Mouse (Mus musculus): ENCODE measurements at regions not wholly inside any gene's neighbourhood (a gene's known extent, or its start where the extent isn't known, plus 50 kb on each side); places are given as distances from the start of the nearest gene placed in this dataset.

DNA sequence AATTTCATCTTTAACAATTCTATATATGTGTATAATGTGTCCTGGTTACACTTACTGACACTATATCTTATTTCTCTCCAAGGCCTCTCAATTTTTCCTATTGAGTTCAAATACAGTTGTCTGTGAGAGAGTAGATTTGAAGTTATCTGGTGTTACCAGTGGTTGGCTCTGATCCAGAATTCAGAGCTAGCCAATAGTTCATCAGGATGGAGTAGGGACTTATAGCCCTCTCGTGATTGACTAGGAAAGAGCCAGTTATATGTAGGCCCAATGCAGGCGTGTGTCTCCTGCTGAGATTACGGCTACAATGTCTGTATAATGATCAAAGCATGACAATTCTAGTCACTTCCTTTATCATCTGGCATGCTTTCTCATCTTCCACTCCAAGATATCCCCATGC is 1241.0 kb upstream of the Zeb2 start:
- no peak for DNase-seq

DNA sequence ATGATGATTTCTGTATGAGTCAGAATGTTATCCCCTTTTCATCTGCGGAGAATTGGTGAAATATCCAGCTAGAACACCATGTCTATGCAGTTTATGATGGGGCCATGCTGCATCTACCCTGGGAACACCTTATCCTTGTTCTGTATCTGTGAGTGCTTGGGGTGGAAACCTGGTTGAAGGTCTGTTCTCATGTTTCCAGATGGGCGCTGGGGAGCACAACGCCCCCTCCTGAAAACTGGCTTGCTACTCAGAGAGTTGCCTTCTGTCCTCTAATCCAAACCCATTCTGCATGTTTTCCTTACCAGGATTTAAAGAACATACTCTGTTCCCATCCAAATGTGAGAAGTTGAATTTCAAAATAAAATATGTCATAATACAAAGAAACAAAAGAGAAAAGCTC is 1239.5 kb upstream of the Zeb2 start:
- DNase-seq, result no peak

DNA sequence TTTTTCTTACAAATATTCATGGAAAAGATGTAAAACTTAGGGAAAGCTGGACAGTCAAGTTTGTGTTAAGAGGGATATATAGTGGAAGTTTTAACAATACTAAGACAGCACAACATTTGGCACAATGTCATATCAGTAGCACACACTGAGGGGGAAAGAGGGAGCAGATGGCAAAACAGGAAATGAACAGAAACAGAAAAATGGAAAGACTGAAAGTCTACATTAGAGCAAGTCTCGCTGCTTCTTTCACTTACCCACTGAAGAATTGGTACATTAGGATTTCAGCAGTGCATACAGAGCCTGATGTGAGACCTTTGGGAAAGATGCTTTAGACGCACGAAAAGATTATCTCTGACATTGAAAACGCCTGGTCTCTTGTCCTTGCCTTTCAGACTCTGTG is 1223.5 kb upstream of the Zeb2 start:
- no peak for DNase-seq

DNA sequence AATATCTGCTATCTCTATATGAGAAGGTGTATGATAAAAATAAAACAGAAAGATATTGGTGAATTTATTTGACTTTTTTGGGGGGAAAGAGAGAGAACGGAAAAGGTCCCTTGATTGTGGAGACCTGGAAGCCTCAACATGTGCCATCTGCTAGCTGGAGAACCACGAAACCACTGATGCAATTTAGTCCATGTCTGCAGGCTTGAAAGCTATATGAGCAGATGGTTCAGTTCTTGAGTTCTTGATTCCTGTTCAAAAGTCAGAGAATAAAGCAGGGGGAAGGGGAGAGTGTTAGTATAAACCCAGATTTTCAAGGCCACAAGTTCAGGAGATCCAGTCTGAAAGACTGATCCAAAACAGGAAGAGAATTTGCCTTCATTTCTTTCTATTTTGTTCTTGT is 1199.5 kb upstream of the Zeb2 start:
- DNase-seq, result no peak

DNA sequence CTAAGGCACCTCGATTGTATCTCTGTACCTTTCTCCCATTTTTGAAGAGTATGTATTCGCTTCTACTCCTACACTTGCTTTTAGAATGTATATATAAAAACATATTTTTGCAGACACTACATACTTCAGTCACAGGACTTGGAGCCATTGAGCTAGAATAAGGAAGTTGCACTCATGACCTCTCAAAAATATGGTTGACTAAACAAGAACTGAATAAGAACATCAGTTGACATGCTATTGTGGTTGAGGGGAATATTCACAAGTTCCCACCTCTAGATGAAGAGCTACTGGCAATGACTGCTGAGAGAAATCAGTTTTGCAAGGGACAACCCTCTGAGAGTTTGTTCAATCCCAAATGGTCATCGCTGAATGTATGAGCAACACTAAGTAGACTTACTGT is 1198.0 kb upstream of the Zeb2 start:
- no peak for DNase-seq

DNA sequence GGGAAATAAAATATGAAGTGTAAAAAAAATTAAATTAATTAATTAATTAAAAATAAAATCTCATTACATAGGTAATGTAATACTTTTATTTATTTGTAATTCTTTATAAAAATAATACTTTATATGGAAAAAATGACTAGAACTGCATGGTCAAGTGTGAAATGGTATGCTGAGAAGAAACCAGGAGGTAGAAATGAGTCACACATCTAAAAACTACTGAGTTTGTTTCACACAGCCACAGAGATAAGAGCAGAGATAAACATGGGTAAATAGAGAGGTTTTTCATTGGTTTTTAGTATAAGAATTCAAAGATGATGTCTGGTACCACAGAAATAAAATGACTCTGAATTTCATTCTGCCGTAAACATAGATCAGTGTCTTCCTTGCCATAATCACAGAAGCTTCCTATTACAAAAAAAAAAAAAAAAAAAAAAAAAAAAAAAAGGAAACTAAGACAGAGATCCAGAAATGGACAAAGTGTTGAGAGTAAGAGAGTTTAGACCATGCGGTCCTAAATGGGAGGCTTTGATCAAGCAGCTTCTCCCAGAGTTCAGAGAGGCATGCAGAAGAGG is 1190.5 kb upstream of the Zeb2 start:
- no peak for DNase-seq

DNA sequence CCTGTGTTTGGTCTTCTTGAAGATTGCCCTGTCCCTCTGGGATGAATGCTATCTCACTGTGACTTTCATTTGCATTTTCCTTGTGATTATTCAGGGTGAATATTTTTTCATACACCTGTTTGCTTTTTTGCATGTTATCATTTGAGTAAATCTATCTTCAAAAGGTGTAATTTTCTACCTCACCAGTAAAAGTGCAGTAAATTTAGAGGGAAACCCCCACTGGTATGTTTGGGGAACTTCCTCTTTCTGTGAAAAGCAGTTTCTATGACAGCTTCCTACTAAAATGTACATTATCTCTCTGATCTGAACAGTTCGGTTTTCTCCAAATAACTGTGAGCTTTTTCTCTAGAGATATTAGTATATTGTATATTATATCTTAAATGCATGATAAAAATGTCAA is 1185.4 kb upstream of the Zeb2 start:
- no peak for DNase-seq

DNA sequence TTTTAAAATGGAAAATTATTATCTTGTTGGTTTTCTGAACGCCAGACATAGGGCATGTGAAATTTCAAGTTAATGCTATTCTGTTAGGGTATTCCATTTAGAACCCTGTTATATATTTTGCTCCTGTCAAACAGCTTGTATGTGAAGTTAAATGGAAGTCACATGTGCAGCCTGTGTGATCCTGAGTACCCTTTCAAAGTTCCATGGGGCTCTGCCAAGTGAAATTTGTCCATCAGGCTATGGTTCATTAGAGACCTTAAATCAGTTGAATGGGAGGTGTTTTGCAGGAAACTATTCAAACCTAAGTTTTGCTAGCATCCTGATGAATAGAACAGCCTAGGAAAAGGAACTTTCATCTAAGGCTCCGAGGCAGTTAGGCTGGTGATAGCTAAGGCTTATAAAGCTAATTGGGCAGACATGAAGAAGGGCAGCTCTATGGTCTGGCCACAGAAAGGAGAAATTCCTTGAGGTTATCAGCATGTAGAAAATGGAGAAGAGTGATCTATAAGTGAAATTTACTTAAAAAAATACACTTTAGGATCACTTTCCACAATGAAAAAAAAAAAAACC is 1180.2 kb upstream of the Zeb2 start:
- DNase-seq, result no peak

DNA sequence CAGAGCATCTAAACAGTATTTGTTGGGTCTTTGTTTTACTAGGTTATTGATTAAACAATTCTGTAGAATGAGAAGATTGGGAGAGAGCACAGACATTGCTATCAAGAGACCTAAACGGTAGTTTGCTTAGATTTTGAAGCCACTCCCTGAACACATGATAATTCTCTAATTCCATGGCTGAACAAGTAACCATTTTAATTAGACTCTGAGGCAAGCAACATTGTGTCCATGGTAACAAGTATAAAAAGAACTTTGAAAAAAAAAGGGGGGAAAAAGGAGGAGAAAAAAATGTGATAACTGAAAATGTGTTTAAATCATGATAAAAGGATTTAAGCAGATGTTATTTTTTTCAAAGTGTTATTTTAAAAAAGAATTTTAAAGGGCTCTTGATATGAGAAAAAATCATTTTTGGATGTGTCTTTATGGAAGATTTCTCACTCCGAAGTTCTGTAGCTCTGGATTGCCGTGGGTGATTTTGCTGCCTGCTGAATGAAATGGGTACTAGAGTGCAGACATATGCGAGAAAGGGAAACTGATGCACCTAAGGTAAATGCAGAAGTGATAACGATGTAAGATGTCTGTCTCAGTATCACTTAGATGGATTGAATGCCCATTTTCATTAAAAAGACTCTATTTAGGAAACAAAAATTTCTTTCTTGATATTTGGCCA is 1166.9 kb upstream of the Zeb2 start:
- DNase-seq, result no peak

DNA sequence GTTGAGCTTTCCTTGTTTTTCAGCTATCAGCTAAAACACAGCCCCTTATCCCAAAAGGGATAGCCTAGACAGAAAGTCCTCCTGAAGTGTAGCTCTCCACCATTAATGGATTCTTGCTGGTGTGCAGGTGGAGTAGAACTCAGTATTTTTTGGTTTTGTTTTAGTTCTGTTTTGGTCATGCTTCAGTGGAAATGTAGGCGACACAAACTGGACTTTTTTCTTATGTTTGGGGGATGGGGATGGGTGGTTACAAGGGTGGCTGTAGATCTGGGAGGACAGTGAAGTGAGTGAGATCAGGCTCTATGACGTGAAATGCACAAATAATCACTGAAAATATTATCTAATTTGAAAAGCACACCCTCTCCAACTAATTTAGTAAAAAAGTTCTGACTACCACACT is 1163.6 kb upstream of the Zeb2 start:
- no peak for DNase-seq

DNA sequence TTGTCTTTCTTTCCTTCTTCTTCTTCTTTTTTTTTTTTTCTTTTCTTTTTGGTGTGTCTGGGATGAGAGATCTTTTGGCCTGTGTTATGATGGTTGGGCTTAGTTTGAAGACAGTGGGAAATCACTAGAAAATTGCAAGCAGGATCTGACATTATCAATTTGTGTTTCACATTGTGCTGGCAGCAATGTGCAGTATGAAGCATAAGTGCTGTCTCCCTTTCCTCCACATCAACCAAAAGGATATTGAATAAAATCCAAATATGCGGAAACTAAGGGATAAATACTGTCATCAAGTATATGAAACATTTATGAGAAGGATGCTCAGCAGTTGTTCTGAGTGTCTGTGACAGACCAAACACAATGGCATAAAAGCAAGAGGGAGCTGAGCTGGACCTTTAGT is 1144.4 kb upstream of the Zeb2 start:
- no peak for DNase-seq

DNA sequence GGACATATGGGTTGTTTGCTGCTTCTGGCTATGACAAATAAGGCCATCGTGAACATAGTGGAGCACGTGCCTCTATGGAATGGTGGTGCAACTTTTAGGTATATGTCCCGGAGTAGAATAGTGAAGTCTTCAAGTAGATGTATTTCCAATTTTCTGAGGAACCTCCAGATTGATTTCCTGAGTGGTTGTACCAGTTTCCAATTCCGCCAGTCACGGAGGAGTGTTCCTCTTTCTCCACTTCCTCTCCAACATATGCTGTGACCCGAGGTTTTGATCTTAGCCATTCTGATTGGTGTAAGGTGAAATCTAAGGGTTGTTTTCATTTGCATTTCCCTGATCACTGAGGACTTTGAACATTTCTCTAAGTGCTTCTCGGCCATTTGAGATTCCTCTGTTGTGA is 1134.4 kb upstream of the Zeb2 start:
- DNase-seq, result no peak

DNA sequence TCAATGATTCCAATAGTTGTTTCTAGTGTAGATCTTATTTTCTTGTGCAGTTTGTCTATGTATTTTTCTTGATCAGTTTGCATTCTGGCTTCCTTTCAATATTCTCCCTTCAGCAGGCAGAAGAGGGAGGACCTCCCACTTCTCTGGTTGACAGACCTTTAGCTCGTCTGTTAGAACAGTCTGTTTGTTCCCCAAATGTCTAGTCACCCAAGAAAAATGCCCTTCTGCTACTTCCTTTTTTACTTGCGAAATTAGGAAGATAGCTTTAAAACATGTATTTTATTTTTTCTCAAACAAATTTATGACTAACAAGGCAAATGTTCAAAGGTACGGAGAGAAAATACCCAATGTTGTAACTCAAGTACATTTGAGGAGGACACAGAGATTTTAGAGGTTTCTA is 1128.5 kb upstream of the Zeb2 start:
- no peak for DNase-seq

DNA sequence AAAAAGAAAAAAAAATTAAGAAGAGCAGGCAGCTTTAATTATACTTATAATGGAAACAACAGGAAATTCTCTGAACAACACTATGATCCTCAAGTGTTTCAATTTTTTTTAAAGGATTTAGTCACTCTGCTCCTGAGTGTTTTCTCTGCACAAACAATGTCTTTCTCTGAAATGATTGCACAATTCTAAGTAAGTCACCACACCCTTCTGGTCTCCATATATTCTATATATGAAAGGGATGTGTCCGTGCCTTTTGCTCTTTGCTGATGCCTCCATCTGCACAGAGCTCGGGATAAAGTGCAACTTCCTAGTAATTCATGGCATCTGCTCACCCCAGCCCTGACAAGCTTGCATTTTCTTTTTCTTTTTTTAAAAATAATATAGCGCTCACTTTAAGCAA is 1127.5 kb upstream of the Zeb2 start:
- no peak for DNase-seq

DNA sequence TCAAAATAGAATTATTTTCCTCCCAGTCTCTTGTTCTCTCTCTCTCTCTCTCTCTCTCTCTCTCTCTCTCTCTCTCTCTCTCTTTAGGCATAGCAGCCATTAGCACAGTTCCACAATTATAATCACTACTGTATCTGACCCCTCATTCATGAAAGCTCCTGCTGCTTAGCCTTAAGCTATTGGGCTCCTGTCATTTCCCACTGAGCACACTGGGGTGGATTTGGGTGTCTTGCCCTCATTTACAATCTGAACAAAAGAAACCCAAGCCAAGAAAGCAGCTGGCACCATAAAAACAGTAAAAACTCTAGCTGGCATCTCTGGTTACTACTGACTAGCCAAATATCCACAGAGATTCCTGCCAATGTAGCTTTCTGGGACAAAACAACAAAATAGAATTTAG is 1125.6 kb upstream of the Zeb2 start:
- no peak for DNase-seq

DNA sequence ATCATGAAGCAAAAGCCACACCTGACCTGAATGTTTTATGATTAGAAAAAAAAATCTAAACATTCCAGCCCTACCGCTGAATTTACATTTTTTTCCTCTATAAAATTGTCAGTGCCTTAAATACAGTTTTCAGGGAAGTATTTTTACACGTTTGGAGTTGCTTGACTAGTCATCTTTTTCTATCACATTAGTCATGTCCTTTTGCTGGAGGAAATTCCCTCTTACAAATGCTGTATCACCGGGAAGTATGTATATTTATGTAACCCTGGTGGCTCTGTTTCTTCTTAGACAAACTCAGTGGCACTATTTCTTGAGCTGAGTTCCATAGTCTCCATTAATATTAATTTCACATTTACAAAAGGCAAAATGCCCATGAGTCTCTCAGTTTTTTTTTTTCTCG is 1122.7 kb upstream of the Zeb2 start:
- DNase-seq, result no peak

DNA sequence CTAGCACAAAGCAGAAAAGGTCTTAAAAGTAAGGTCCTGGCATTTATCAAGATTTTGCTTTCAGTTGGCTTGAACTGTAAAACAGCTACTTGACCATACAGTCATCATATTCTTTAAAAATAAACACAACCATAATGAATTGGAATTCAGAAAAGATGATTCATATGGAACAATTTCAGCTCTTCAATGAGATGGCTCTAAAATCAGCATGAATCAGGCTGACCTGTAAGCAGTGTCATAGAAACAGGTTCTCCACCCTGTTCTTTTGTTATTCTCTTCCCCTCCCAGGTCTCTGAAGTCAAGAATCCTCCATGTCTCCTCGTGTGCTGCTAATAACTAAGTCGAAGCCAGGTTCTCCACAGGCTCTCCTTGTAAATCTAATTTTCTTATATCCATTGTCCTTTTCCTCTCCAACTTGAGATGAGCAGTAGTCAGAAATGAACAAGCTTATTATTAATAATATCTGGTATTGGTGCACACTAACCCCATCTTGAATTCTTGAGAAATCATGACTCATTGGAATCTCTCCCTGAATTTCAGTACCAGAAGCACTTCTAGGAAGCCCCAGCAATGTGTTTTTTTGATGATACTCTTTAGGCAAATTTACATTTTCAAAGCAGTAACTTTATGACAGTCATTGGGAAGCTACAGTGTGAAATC is 1113.7 kb upstream of the Zeb2 start:
- no peak for DNase-seq

DNA sequence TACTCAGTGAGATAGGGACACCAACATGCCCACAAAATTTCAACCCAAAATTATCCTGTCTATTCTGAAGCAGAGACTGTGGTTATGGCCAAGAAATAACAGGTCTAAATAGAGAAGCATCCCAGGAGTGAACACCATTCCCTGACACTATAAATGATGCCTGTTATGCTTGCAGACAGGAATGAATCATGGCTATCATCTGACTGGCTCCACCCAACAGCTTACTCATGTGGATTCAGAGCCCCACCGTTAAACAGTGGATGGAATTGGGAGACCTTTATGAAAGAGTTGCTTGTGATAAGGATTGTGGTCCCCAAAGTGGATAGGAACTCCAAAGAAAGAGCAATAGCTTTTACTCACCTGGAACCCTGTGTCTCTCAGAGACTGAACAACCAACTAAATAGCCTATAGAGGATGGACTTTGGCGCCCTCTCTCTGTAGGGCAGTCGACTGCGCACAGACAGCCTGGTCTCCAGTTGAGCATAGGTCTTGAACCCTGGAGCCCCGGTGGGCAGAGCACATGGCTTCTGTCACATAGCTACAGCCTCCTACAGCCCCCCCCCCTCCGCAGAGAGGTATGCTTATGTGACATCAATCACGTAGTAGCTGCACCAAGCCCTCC is 1101.3 kb upstream of the Zeb2 start:
- no peak for DNase-seq

DNA sequence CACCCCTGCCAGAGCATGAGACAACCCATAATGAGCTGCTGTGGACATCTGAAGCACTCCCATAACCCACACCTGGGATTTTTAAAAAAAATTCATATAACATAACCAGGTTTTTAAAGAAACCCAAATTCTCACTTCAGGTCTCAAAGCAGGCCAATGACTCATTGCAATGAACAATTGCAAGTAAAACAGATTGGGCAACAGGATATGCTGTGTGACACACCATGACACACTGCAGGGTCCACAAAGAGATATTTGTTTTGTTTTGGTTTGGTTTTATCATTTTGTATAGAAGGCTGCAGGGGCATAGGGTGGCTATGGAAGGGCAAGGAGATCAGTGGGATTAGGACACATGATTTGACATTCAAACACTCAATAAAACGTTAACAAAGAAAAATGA is 1082.1 kb upstream of the Zeb2 start:
- no peak for DNase-seq

DNA sequence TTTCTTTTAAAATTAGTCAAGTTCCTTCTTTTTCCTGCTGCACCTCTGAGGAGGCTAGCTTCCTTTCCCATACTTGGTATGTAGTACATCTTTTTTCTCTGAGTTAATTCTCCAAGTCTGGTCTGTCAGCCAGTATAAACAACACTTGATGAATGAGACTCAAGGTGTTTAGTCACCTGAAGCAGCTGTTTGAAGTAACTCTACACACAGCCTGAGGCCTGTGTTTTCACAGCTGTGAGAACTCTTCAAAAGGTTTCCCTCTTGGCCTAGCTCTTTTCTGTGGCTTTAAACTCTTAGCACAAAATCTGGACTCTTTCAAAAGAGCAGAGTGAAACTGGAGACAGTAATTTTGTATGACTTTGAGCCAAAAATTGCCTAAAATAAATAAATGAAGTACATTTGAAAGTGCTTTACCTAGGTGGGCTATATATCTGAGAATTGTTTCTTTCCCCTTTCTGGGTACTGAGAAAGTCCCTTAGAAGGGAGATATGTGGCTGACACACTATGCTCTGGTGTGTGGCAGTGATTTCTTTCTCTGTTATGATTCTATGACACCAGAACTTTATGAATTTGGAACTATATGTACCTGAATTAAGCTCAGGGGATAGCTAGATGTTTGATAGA is 1070.2 kb upstream of the Zeb2 start:
- DNase-seq, result no peak

DNA sequence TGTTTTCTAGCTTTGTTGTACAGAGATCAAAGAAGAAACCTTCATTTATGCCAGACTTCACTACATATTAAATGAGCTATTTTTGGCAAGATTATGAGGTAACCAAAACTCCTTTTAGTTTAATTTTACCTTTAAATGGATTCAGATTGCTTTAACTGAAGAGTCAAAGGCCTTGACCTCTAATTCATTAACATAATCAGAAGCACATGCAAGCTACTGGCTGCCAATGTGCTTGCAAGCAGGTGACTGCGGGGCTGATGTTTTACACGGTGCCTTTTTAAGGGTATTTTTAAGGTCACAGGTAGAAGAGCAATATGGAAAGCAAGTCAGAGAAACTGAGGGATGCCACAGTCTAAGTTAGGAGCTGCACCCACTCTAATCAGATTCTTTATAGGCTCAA is 1066.0 kb upstream of the Zeb2 start:
- no peak for DNase-seq

DNA sequence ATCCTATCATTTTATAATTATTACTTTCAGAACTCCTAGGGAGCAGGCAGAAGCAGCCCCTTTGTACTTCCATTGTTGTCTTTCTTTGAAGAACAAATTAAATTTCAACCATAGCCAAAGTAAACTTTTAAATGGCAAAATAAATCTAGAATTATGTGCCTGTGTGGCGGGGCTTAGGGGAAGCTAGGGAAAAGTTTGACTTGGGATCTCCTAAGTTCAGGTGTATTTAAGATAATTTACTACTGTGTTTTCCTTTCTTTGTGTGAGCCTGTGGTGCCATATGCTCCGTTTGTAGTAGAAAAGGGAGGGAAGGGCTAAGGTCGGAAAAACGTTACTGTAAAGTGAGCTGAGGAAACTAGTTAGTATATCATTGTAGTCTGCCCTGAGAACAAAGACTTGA is 1062.5 kb upstream of the Zeb2 start:
- DNase-seq, result no peak

DNA sequence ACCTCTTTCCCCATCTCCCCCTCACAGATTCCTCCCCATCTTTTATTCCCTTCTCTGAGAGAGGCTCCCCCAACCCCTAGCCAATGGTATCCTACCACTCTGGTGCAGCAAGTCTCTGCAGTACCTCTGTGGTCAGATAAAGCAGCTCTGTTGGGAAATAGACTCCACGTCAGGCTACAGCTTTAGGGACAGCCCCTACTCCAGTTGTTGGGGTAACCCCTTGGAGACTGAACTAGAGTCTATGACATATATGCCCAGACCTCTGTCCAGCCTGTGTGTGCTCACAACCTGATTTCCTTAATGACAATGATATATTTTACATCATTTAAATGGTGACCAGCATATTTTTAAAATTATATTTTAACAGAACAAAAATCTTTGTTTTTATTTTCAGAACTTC is 1051.3 kb upstream of the Zeb2 start:
- DNase-seq, result no peak

DNA sequence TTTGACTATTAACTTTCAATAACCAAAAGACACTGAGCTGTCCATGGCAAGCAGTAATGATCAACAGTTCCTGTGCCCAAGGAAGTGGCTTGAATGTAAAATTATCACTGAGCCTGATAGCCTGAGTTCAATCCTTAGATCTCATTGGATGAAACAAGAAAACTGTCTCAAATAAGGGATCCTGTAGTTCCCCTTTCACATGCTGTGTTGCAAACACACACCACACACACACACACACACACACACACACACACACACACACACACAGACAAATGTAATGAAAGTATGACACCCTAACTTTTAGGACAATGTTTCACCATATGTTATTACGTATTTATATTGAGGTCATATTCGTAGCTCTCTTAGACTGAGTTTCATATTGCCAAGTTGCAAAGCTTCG is 1032.7 kb upstream of the Zeb2 start:
- no peak for DNase-seq
